Mouse (Mus musculus) erythroid progenitor cell, adult 5-6 weeks (primary cell): ENCODE results near the gene Gprin3. TPM values are rescaled to one million over a fixed set of nuclear protein-coding genes. Genes with fewer than 3 reads are reported as not detected.

Experiments
- ATAC-seq: replicated peaks from 2 replicates; pipeline ENCODE4 v1.8.0; 2016; ENCODE audit warnings: moderate number of reproducible peaks, mild to moderate bottlenecking, moderate TSS enrichment, inconsistent platforms; ENCODE audit not compliant: poor library complexity, low FRiP score, severe bottlenecking
- total RNA-seq, 2 experiments: library from RNA; stranded (forward) in 1 of 2; stranded (reverse) in 1 of 2; fragments of 150-400 nt in 1 of 2; fragments of 186-747, 209-891 nt in 1 of 2; gene quantifications; 2 replicates each; pipeline versions ENCODE4 v1.2.3 to v1.2.4; 2015 to 2017; ENCODE audit warnings: low replicate concordance in 2 of 2

The Gprin3 gene
- 0.36 and 1.3 TPM in 2 replicates for total RNA-seq (2015; ENCODE audit: low replicate concordance)
- 0.08 and 0.51 TPM in 2 replicates for total RNA-seq (2017; ENCODE audit: low replicate concordance)

DNA sequence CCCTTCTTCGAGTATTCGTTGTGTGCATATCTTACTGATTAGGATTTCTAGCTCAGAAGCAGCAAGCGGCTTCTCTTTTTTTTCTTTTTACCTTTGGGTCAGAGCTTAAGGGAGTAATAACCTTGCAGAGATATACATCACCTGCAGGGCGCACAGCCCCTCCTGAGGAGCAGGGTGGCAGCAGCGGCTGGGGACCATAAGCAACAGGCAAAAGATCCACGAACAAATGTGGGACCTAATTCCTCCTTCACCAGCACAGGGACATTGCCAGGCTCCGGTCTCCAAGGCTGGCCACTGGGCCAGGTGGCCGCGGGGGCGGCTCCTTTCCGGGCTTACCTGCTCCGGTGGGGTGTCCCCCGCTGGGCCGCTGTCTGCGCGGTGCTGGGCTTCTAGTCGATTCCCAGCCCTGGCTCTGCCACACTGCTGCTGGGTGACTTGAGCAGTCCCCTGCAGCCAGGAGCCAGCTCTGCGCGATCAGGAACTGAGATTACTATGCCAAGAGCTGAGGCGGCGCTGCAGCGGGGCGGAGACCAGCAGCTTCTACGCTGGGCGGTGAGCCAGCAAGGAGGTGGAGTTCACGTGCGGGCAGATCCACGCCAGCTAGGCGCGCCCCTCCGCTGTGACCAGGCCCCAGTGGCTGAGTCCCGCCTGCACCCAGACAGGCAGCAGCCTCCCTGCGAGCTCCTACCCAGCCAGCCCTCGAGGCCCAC, at the start of gene Gprin3:
TSS of gene Gprin3 (minus strand) at position 471 of the 710 bp plus-strand sequence.
- ATAC-seq: peak; percentile 57; the same call in 1 of the 2 replicates

DNA sequence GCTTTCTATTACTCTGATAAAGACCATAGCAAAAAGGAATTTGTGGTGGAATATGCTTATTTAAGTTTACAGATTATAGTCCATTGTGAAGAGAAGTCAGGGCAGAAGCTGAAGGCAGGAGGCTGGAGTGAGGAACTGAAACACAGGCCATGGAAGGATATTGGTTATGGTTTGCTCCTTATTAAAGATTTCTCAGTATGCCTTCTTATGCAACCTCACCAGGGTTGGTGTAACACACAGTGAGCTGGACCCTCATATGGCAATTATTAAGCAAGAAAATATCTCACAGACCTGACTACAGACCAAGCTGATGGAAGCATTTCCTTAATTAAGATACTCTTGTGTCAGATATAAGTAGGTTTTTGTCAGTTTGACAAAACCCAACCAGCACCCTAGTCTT, 32.8 kb upstream of the Gprin3 start:
- no peak for ATAC-seq

DNA sequence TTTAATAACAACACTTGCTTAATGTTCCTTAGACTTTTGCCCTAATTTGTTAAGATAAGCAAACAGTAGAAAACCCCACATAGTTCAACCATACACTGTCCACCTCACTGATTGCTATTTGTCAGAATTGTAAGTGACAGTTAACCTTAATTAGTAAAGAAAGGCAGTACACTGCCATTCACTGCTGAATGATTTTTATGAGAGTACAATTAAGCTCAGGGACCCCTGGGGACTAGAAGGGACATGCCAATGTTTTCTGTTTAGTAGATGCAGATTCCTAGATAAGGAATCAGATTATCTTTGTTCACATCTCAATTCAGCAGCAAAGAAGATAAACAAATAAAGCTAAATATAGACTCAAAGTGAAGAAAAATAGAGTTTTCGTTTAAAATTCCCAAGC, 30.0 kb upstream of the Gprin3 start:
- ATAC-seq: no peak

DNA sequence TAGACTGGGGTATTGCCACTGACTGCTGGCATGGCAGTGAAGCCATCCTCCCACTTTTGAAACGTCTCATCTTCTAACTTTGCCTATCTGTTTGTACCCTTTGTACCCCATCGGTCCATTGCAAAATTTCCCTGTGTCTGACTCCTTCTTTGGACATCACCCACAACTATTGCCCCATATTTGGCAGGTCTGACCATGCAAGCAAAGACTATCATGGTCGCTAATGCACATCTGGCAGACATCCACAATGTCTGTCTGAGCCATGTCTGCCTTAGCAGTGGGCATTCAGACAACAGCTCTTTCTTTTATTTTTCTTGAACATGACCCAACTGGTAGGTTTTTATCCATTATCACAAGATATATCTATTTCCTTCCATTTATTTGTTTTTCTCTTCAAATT, 25.3 kb upstream of the Gprin3 start:
- no peak for ATAC-seq

DNA sequence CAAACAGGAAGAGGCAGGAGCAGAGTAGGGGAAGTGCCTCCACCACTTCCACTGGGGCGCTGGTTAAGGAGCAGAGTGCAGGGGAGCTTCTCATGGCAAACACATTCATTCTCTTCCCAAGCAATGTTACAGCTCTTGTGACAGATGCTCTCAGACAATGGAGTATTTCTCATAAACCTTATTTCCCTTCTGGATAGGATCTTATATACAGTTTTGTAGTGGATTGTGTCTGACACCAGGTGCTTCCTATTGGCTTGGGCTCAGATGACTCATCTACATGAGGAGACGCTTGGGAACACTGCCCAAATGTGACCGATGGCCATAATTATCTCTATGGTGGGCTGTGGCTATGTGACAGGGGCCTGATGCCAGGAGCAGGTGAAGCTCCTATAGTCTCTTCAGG, 19.0 kb upstream of the Gprin3 start:
- no peak for ATAC-seq

DNA sequence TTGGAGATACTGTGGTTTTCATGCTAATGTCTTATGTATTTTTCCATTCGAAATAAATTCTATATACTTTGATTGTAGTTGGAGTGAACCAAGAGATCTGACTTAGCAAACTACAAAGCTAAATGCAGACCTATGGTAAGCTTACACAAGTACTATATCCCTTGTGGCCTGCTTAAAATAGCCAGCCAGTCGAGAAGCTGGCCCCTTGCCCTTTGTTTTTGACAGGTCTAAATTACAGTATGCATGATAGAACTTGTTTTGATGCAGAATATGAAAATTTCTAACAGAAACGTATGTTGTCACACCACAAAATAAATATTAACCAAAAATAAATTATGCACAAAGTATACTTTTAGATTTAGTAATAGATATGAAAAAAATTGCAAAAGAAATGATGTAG, 9.8 kb upstream of the Gprin3 start:
- ATAC-seq: no peak

DNA sequence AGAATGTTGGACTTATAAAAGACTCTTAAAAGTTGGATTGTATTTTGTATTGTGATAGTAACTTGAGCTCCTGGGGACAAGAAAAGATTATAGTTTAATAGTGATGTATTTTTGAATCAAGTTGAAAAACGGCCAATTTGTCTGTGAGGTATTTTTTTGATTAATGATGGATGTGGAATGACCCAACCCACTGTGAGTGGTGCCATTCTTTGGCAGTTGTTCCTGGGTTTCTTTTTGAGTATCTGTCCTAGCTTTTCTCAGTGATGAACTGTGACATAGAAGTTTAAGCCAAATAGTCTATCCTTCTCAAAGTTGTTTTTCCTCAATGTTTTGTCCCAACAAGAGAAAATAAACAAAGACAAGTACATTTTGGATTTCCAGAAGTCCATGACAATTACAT, 7.0 kb upstream of the Gprin3 start:
- no peak for ATAC-seq

DNA sequence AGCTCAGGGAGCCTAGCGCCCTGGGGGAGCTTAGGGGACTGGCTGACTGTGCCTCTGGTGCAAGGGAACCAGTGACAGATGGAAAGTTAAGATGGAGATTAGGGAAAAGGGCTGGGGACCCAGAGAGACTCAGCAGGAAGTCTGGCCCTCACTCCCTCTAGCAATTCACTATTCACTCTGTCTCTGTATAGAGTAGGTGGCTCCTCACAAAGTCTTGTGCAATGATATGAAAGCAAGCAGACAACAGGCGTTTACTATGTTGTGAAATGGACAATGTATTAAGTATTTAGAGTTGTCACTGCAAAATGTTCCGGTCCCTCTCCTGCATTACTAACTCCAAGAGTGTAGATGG, 416 bp upstream of the Gprin3 start:
- peak; percentile 34; the same call in 1 of the 2 replicates for ATAC-seq

DNA sequence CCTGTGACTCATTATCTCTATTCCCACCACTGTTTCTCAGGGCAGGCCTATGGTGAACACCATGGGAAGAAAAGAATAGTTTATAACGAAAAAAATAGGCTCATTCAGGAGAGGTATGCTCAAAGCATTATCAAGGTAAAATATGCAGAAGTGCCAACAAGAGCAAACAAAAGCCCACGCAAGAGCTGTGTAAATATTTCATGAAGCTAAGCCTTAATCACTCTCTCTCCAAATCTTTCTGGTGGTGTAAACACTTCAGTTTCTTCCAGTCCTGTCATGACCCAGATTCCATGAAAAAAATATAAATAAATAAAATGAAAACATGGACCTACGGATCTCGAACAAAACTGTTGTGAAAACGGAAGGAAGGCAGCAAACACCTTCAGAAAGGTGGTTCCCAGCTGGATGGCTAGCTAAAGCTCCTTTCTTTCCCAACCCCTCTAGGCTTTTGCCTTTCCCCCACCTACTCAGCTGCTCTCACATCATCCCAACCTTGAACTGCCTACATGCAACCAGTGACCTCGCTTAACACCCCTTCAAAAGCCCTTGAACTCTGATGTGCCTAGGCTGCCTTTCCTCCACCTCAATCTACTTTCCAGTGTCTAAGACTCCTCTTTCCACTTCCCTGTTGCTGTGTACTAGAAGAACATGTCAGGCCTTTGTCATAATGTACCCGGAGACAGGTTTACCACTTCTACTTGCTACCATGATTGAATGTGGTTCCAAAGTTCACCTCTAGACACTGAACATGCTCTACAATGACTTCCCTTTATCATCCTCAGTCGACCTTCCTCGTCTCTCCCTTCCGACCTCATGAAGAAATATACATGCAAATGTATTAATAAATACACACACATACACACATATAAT, 988 bp downstream of the Gprin3 start:
- no peak for ATAC-seq

DNA sequence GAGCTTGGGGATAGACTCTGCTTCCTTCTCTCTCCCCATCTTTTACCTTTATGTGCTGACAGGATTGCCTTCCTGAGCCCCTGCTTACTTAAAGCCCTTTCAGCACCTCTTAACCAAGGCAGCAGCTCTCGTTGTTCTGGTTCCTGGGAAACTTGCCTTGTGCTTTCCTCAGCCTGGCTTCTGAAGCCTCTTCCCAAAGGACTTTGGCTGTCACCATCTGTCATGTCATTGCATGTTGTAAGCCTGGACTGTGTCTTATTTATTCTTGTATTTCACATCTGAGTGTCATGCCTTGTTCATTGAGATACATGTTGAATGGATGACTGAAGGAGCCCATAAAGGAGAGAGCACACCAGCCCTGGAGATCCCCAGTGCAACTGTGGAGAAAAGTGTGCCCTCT, 2.3 kb downstream of the Gprin3 start:
- ATAC-seq: no peak

DNA sequence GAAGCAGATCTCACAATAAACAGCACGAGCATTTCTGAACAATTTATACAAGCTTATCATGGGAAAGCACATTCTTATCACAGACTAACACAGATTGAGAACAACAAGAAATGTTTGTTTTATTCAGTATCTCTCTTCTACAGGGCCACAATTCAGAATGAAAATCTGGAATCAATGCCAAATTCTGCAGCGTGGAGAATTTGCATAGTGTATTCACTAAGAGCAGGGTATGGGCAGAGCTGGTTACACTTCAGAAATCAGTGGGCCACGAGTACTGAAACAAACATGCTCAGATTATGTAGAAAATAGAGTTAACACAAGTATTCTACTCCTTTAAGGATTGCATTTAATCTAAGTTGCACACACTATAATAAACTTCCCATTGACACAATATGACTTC, 6.8 kb downstream of the Gprin3 start:
- ATAC-seq: no peak

DNA sequence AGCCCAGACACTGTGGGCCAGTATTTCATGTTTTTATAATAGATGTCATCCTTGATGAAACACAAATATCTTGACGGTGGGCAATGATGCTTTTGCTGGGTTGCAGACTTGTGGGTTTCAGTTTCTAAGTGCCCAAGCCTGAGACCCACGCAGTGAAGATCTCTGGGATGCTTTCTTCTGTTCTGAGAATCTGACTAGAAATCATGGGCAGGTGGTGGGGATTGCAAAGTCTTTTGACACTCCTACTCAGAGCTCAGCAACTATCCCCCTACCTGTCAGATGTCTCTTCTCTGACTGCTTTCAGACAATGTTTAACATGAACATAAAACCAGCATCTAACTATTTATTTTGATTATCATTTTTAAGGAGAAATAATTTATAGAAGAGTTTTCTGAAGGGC, 7.4 kb downstream of the Gprin3 start:
- no peak for ATAC-seq

DNA sequence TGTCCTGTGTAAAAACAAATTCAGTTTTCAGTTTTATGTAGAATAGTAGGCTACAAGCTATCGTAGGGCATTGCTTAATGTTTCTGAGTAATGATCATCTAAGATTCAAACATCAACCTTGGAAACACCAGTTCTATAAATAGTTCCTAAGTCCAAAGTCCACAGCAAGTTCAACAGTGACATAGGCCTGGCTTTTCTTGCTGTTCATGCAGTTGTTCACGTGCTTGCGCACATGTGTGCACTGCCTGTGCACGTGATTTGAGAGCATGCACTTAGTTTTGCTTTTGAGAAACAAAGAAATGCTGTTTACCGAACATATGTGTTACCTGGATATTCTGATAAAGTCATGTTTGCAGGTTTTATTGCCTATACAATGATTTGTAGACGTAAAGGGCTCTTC, 11.3 kb downstream of the Gprin3 start:
- no peak for ATAC-seq

DNA sequence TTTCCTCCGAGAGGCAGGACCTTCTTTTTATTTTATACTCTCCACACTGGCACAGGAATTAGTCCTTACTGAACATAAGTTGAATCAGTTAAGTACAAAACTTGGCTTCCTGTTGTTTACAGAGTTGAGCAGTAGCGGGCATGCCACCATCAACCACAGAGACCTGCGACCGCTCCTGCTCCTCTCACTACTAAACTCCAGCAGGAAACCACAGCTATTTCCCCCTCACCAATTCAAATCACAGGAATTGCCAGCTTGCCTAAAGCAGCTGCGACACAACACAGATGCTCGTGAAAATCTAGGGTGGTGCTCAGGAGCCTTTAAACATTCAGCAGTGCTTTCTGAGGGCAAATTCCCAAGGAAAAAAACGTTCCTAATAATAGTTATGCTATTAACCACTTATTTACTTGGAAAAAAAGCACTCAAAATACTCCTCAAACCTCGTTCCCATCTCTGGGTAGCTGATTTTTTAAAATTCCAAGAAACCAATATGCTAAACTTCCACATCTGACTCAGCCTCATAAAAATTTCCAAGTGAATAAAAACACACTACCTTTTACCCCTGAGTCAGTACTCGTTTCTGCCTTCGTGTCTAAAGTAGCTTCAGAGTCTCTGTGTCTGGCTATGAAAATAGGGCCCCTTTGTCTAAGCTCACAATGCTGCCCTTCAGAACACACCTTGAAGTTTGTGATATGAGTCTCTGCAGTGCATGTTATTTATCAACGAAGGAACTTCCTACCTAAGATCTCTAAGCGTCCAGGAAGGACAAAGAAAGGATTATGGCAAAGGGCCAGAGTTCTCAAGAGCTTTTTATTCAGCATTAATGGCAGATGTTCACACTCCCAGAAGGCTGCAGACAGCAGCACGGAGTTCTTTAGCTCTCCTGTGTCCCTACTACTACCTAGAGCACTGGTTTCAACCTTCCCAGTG, 13.4 kb downstream of the Gprin3 start:
- no peak for ATAC-seq

DNA sequence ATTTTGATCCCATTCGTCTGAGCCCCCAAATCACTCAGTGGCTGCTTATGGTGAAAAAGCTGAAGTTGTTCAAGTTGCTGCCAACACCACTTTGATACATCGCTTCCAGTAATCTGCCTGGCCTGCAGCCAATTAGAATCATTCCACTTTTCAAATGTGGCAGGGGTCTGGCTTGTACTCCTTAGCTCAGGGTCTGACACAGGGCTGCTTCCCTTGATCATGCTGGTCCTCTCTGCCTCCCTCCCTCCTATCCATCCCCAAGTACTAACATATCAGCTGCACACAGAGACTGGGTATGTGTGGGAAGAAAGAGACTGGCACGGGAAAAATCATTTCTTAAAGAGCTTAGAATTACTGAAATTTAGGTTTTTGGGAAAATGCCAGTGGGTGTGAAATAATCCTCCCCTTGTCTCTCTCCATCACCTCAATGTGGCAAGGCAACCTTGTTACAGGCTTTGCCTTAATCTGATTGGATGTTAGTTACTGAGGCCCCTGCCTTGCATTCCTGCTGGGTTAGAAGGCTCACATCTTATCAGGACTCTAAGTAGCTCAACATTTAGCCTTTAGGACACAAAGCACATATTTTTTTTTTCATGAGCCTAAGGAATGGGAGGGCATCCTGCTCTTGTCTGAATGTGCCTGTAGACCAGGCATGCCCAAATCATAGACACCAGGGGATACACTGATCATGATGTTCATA, 16.9 kb downstream of the Gprin3 start:
- no peak for ATAC-seq

DNA sequence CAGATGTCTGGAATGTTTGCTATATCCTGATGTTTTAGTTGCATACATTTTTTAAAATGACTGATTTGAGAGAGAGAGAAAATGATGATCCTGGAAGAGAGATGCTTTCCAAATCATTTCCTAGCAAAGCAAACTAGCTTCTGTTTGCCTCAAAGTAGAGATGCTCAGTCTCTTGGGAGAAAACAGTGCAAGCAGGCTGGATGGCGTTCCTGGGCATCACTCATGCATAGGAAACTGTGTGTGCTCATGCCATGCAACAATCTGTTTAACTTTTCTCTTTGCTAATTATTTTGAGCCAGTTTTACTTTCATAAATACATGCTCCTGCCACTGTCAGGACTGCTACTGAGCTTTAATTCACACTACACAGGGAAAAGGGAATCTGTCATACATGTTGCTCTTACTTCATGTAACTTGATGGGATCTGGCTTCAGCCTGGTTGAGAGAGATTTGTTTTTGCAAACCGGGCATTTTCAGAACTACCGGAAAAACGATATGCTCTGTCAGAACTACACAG, 18.6 kb downstream of the Gprin3 start:
- no peak for ATAC-seq

DNA sequence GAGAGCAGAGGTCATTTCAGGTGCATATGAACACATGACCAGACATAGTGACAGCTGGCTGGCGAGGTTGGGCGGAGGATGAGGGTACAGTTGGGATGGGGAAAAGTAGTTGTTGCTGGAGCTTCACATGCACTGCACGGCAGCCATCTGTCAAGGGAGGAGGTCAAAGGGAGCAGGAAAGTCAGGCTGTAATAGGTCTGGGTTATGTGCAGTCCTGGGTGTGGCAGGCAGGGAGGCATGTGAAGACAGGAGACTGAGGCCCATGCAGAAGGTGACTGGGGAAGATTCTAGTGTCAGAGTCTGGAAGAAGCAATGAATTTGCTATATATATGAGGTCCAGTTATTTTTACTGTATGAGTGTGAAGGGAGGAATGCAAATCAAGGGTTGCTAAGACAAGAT, 35.9 kb downstream of the Gprin3 start:
- ATAC-seq: no peak

DNA sequence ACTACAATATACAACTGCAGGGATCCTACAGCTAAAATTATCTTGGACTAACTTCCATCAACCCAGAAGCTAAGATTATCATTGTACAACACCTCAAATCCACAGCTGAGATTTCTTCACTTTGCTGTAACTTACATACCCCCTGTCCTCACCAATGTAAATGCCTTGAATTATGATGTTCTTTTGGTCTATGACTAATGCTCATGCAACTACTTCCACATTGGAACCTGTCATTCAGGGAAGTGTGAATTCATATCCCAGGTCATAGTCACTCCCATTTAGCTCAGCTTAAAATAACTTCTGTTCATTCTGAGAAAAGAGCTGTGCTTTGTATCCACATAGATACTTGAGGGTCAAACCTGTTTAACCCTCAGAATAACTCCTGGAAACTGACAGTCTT, 60.8 kb downstream of the Gprin3 start:
- ATAC-seq: no peak

DNA sequence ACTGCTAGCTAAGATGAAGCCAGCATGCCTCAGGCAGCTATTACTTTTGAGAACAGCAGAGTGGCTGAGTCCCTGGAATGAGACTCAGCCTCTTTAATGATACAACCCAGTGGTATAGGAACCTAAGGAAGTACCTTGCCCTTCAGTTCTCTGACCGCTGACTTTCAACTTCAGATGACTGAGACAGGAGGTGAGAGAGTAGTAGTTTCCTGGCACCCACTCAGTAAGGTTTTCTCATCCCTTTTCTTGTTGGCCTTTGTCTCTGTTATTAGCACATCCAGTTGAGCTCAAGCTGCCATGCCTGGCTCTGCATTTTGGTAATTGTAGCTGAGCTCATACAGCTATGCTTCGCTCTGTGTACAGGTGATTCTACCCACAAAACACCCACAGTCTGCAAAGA, 62.8 kb downstream of the Gprin3 start:
- no peak for ATAC-seq
